Mouse (Mus musculus) testis, adult 2 months (tissue): ENCODE data around the gene Nktr. TPM values are rescaled to one million over a fixed set of nuclear protein-coding genes. Genes with fewer than 3 reads are reported as not detected.

ENCODE experiments used
- H3K27ac ChIP-seq: fragments of 200-500 bp; 2 replicates; pipeline ENCODE4 v1.5.1; 2012; ENCODE audit warnings: low read depth, low read length; ENCODE audit not compliant: control insufficient read depth, insufficient read depth
- H3K27me3 ChIP-seq: fragments of 200-500 bp; 2 replicates; pipeline ENCODE4 v1.6.1; 2012; ENCODE audit warnings: mild to moderate bottlenecking, low read length, moderate library complexity; ENCODE audit not compliant: control insufficient read depth, insufficient read depth
- H3K36me3 ChIP-seq: fragments of 200-500 bp; 2 replicates; pipeline ENCODE4 v1.6.1; 2012; ENCODE audit warnings: mild to moderate bottlenecking, low read length; ENCODE audit not compliant: control insufficient read depth, insufficient read depth
- H3K4me1 ChIP-seq: fragments of 200-500 bp; 2 replicates; pipeline ENCODE4 v1.6.1; 2012; ENCODE audit warnings: low read length; ENCODE audit not compliant: control insufficient read depth, insufficient read depth
- H3K4me3 ChIP-seq: fragments of 200-500 bp; 2 replicates; pipeline ENCODE4 v1.5.1; 2012; ENCODE audit warnings: low read depth, mild to moderate bottlenecking, low read length, moderate library complexity, mixed read lengths; ENCODE audit not compliant: control insufficient read depth
- CTCF ChIP-seq: fragments of 200-500 bp; IDR thresholded peaks from 2 replicates; pipeline ENCODE4 v1.5.1; 2012; ENCODE audit warnings: low read depth, mild to moderate bottlenecking, inconsistent platforms, low read length, moderate library complexity; ENCODE audit not compliant: control insufficient read depth, insufficient read depth, insufficient replicate concordance
- POLR2A ChIP-seq: fragments of 200-500 bp; IDR thresholded peaks from 2 replicates; pipeline ENCODE4 v1.6.1; 2012; ENCODE audit warnings: low read depth, mild to moderate bottlenecking, inconsistent platforms, low read length, moderate library complexity; ENCODE audit not compliant: control insufficient read depth
- polyA plus RNA-seq: library from polyadenylated mRNA; depleted of rRNA; stranded (reverse); fragments of >200 nt; gene quantifications from 2 replicates; pipeline ENCODE4 v1.2.3, GENCODE M21; 2012

Nktr gene
- polyA plus RNA-seq, 1 experiment = 58.4 TPM

- TF ChIP-seq POLR2A (no peak), CTCF (no peak)
- Histone ChIP-seq H3K27ac (no peak overlapping the region), H3K4me1 (no peaks in the 10 kb centered on the region), H3K4me3 (no peak overlapping the region), H3K36me3 (peaks cover 8% of the 10 kb centered on the region), H3K27me3 (no peaks in the 10 kb centered on the region)
Measured at GRCm38 (mm10) chr9:121740490-121740889, 21.5 kb downstream of the Nktr start.

GRCm38 (mm10) chr9:121741168-121741567, 22.2 kb downstream of the Nktr start:
- Histone ChIP-seq H3K36me3 (peaks cover 9% of the 10 kb centered on the region), H3K4me1 (no peaks in the 10 kb centered on the region), H3K27me3 (no peaks in the 10 kb centered on the region), H3K27ac (no peak overlapping the region), H3K4me3 (no peak overlapping the region)
- TF ChIP-seq POLR2A = no peak

GRCm38 (mm10) chr9:121744051-121744450, 25.1 kb downstream of the Nktr start:
- Histone ChIP-seq H3K36me3 (peaks cover 12% of the 10 kb centered on the region), H3K27ac (no peak overlapping the region), H3K27me3 (no peaks in the 10 kb centered on the region), H3K4me3 (no peak overlapping the region), H3K4me1 (no peaks in the 10 kb centered on the region)
- TF ChIP-seq POLR2A (no peak), CTCF (no peak)

- no peak for TF ChIP-seq CTCF
- TF ChIP-seq POLR2A = no peak
- peaks cover 6% of the 10 kb centered on the region for H3K36me3 ChIP-seq
- no peaks in the 10 kb centered on the region for H3K4me1 ChIP-seq
- no peak overlapping the region for H3K4me3 ChIP-seq
- H3K27me3 ChIP-seq = no peaks in the 10 kb centered on the region
- no peak overlapping the region for H3K27ac ChIP-seq
Measured at GRCm38 (mm10) chr9:121752774-121753173, 33.8 kb downstream of the Nktr start.

GRCm38 (mm10) chr9:121754624-121755023, 35.7 kb downstream of the Nktr start:
- peaks cover 15% of the 10 kb centered on the region for H3K4me1 ChIP-seq
- no peak overlapping the region for H3K27ac ChIP-seq
- H3K36me3 ChIP-seq = peaks cover 3% of the 10 kb centered on the region
- H3K27me3 ChIP-seq = no peaks in the 10 kb centered on the region
- H3K4me3 ChIP-seq = no peak overlapping the region
- TF ChIP-seq CTCF (no peak), POLR2A (no peak)

- TF ChIP-seq POLR2A = no peak
- TF ChIP-seq CTCF = no peak
- H3K27ac ChIP-seq = no peak overlapping the region
- H3K4me1 ChIP-seq = peaks cover 25% of the 10 kb centered on the region
- peaks cover 2% of the 10 kb centered on the region for H3K36me3 ChIP-seq
- no peaks in the 10 kb centered on the region for H3K27me3 ChIP-seq
- no peak overlapping the region for H3K4me3 ChIP-seq
Measured at GRCm38 (mm10) chr9:121756785-121757184, 37.8 kb downstream of the Nktr start.

GRCm38 (mm10) chr9:121757432-121757831, 38.5 kb downstream of the Nktr start:
- no peak overlapping the region for H3K27ac ChIP-seq
- no peaks in the 10 kb centered on the region; the same call in 1 of the 2 replicates for H3K36me3 ChIP-seq
- TF ChIP-seq CTCF (no peak), POLR2A (no peak)

GRCm38 (mm10) chr9:121757835-121758814, 39.2 kb downstream of the Nktr start:
- no peaks in the 10 kb centered on the region for H3K27me3 ChIP-seq
- peaks cover 25% of the 10 kb centered on the region for H3K4me1 ChIP-seq
- no peak; the same call in 1 of the 2 replicates for TF ChIP-seq POLR2A
- TF ChIP-seq CTCF = no peak
- H3K27ac ChIP-seq = no peak overlapping the region
- H3K4me3 ChIP-seq = peak overlapping the region; percentile 88
- no peaks in the 10 kb centered on the region; the same call in 1 of the 2 replicates for H3K36me3 ChIP-seq

More at GRCm38 (mm10) chr9:121757432-121757831, 38.5 kb downstream of the Nktr start:
- Histone ChIP-seq H3K4me3 (no peak overlapping the region), H3K27me3 (no peaks in the 10 kb centered on the region), H3K4me1 (peaks cover 25% of the 10 kb centered on the region)
